In genomic region chr12:99490216-99490615, GRCm38 (mm10) we compare ENCODE assay signal across 18 mouse cellular contexts.
DNase-seq lines count a peak whose midpoint lies in the region; ATAC-seq lines count a peak whose summit lies in the region.
"Had no signal": no experiment of that assay in that cellular context is flagged by ENCODE, and none has a peak within 500 bp of the region (broad histone marks: within the 10 kb centered on the region; RNA-seq: fewer than 3 reads in every experiment).

No protein-coding gene starts in this region.

- peak overlapping the region; percentile 68 for H3K27ac ChIP-seq in kidney, embryonic 15.5 days
- H3K27ac ChIP-seq in embryonic facial prominence, embryonic 14.5 days (replicated peaks; ENCODE audit: low read depth, low read length), result peak overlapping the region; percentile 58
- peak overlapping the region; percentile 35 for H3K27ac ChIP-seq in embryonic facial prominence, embryonic 15.5 days (replicated peaks)
- peak overlapping the region; percentile 79 for H3K27ac ChIP-seq in limb, embryonic 15.5 days
- H3K27ac ChIP-seq: heart, embryonic 13.5 days; midbrain, embryonic 13.5 days had no signal

- no peaks in the 10 kb centered on the region for H3K27me3 ChIP-seq in kidney, embryonic 15.5 days
- no peaks in the 10 kb centered on the region for H3K27me3 ChIP-seq in embryonic facial prominence, embryonic 14.5 days (replicated peaks; ENCODE audit: control insufficient read depth, insufficient read depth, low read length)
- no peaks in the 10 kb centered on the region for H3K27me3 ChIP-seq in embryonic facial prominence, embryonic 15.5 days
- no peaks in the 10 kb centered on the region for H3K27me3 ChIP-seq in limb, embryonic 15.5 days
- H3K27me3 ChIP-seq: heart, embryonic 13.5 days; midbrain, embryonic 13.5 days had no signal

- H3K9ac ChIP-seq in kidney, embryonic 15.5 days, result no peak overlapping the region
- H3K9ac ChIP-seq in embryonic facial prominence, embryonic 14.5 days (ENCODE audit: low read depth, low read length), result no peak overlapping the region
- H3K9ac ChIP-seq in embryonic facial prominence, embryonic 15.5 days, result no peak overlapping the region
- no peak overlapping the region for H3K9ac ChIP-seq in limb, embryonic 15.5 days
- H3K9ac ChIP-seq: forebrain, postnatal 0 days; heart, embryonic 13.5 days; midbrain, embryonic 13.5 days had no signal

- ATAC-seq in kidney, embryonic 15.5 days (replicated peaks; ENCODE audit: low FRiP score), result peak; percentile 87
- no peak for ATAC-seq in embryonic facial prominence, embryonic 14.5 days (ENCODE audit: low read depth)
- no peak for ATAC-seq in embryonic facial prominence, embryonic 15.5 days (ENCODE audit: insufficient number of reproducible peaks, low FRiP score, low TSS enrichment, low read depth)
- ATAC-seq in limb, embryonic 15.5 days (ENCODE audit: insufficient number of reproducible peaks, low FRiP score, low TSS enrichment, low read depth), result peak; percentile 71; the same call in 1 of the 2 replicates
- ATAC-seq: forebrain, postnatal 0 days; hindbrain, embryonic 16.5 days; lung, postnatal 0 days; midbrain, embryonic 13.5 days had no signal

- DNase-seq in kidney, postnatal 25 days, result no peak
- peak; percentile 27 for DNase-seq in embryonic facial prominence, embryonic 14.5 days (ENCODE audit: low spot score)
- DNase-seq in heart, adult 9 months (ENCODE audit: low spot score in 2 of 2), result no peak
- no peak for DNase-seq in heart, adult 18-20 months
- DNase-seq: adrenal gland, adult 2 months; cerebellum, adult 9-10 months; forebrain, postnatal 0 days; heart, postnatal 36 days; liver; right cerebral cortex, postnatal 25 days; thymus, adult 2 months had no signal

- H3K4me2 ChIP-seq in kidney, embryonic 15.5 days, result no peak overlapping the region
- H3K4me2 ChIP-seq in embryonic facial prominence, embryonic 14.5 days (ENCODE audit: low read depth, low read length), result no peak overlapping the region
- no peak overlapping the region for H3K4me2 ChIP-seq in embryonic facial prominence, embryonic 15.5 days (replicated peaks)
- no peak overlapping the region for H3K4me2 ChIP-seq in limb, embryonic 15.5 days
- H3K4me2 ChIP-seq: heart, embryonic 13.5 days; midbrain, embryonic 13.5 days had no signal

- H3K9me3 ChIP-seq in kidney, embryonic 15.5 days (replicated peaks), result no peaks in the 10 kb centered on the region
- H3K9me3 ChIP-seq in embryonic facial prominence, embryonic 14.5 days (ENCODE audit: control insufficient read depth, low read length), result no peaks in the 10 kb centered on the region
- H3K9me3 ChIP-seq in embryonic facial prominence, embryonic 15.5 days (replicated peaks), result 0 out of 2 replicates have a peak, but pooled peaks cover 4% of the 10 kb centered on the region
- H3K9me3 ChIP-seq in limb, embryonic 15.5 days, result no peaks in the 10 kb centered on the region
- H3K9me3 ChIP-seq: heart, embryonic 13.5 days; midbrain, embryonic 13.5 days had no signal

- peaks cover 19% of the 10 kb centered on the region for H3K4me1 ChIP-seq in kidney, embryonic 15.5 days
- H3K4me1 ChIP-seq in embryonic facial prominence, embryonic 14.5 days (ENCODE audit: control insufficient read depth, insufficient read depth, low read length), result peaks cover 10% of the 10 kb centered on the region
- peaks cover 9% of the 10 kb centered on the region; the same call in 1 of the 2 replicates for H3K4me1 ChIP-seq in embryonic facial prominence, embryonic 15.5 days
- peaks cover 32% of the 10 kb centered on the region for H3K4me1 ChIP-seq in limb, embryonic 15.5 days
- H3K4me1 ChIP-seq: heart, embryonic 13.5 days; midbrain, embryonic 13.5 days had no signal

- H3K36me3 ChIP-seq in kidney, embryonic 15.5 days, result no peaks in the 10 kb centered on the region
- H3K36me3 ChIP-seq in embryonic facial prominence, embryonic 14.5 days (ENCODE audit: control insufficient read depth, insufficient read depth, low read length), result no peaks in the 10 kb centered on the region
- no peaks in the 10 kb centered on the region for H3K36me3 ChIP-seq in embryonic facial prominence, embryonic 15.5 days
- no peaks in the 10 kb centered on the region for H3K36me3 ChIP-seq in limb, embryonic 15.5 days
- H3K36me3 ChIP-seq: heart, embryonic 13.5 days had no signal

- no peak overlapping the region for H3K4me3 ChIP-seq in kidney, embryonic 15.5 days (replicated peaks)
- no peak overlapping the region for H3K4me3 ChIP-seq in embryonic facial prominence, embryonic 14.5 days (ENCODE audit: low read depth, low read length)
- H3K4me3 ChIP-seq in embryonic facial prominence, embryonic 15.5 days (replicated peaks), result no peak overlapping the region
- no peak overlapping the region for H3K4me3 ChIP-seq in limb, embryonic 15.5 days
- H3K4me3 ChIP-seq: heart, embryonic 13.5 days; midbrain, embryonic 13.5 days had no signal

- WGBS in kidney, embryonic 15.5 days, result 47% methylated on average over 6 of the region's 6 CpGs
- WGBS in embryonic facial prominence, embryonic 14.5 days, result 63% methylated on average over 6 of the region's 6 CpGs
- 63% methylated on average over 6 of the region's 6 CpGs for WGBS in embryonic facial prominence, embryonic 15.5 days
- 34% methylated on average over 6 of the region's 6 CpGs for WGBS in limb, embryonic 15.5 days

Comparison
In these comparisons a context has a peak if more than half of its experiments do, and no peak if none do; other contexts are left out.
1. ATAC-seq: peak in kidney, embryonic 15.5 days (single experiment) and limb, embryonic 15.5 days (single experiment); none in embryonic facial prominence, embryonic 14.5 days (single experiment) and embryonic facial prominence, embryonic 15.5 days (single experiment).
2. Peak in every context shown above with its lines, with median percentiles within 50 percentile points of each other: H3K27ac ChIP-seq.